Mouse (Mus musculus) c-Kit-negative CD71-positive TER-119-positive erythroid progenitor cells, embryonic 14.5 days (primary cell): ENCODE results near the gene Sbpl.

Experiments used
- DNase-seq: peaks from one replicate; pipeline ENCODE4 v3.0.0-alpha.2; 2013; ENCODE audit warnings: low read depth, low spot score

Sbpl gene

DNA sequence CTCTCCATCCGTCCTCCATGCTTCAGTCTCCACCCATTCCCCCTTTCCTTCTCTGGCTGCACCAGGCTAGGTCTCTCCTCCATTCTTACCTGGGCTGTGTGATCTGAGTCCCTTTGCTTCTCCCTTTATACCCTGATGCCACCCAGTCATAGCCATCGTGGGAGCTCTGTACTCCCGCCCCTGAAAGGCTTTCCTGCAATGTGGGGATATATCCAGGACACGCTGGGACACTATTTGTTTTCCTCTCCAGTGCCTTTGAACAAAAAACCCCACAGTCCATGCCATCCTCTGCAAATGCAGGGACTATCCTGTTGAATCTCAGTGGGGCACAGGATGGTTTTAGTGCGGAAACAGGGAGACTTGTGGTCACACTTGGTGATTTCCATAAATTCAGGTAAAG is at the start of gene Sbpl:
Gene Sbpl, minus strand, starts transcription at position 101 of the 400 bp plus-strand sequence.
- DNase-seq, result no peak

DNA sequence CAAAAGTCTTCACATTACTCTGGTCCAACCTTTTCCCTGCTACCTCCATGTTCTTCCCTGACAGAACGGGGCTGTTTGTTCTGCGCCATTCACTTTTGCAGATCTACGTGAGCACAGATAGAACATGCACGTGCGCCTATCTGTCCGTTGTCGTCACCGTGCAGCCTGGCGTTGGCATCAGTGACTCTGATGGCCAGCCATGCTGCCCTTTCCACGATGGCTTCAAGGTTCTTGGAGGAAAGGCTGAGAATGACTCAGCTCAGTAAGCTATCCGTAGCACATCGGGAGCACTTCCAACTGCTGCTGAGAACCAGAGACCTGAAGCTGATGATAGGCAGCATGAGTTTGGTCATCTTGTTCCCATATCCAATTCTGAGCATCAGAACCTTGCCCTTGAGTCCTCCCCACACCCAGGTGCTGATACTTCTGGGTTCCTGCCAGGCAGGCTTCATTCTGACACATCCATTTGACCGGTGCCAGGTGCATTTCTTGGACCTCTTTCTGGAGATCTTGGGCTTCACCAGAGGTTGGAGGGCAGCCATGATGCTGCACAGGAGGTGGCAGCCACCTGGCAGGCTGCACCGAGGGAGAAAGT is 49.1 kb upstream of the Sbpl start:
- DNase-seq, result no peak

DNA sequence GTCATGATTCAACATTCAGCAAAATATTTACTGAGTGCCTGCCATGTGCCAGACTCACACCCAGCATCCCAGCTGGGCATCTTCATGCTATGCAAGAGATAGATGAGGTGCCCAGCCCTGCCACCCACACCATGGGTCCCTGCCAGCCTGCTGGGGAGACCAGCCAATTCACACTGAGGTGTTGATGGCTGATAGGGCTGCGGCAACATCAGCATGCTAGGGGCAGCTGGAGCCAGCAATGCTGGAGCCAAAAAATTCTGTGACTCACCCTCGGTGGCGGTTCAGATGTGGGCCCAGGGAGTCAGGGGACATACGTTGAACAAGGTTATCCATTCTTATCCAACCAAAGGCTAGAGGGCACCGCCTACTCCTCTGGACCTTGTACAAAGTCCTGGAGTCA is 45.3 kb upstream of the Sbpl start:
- no peak for DNase-seq

DNA sequence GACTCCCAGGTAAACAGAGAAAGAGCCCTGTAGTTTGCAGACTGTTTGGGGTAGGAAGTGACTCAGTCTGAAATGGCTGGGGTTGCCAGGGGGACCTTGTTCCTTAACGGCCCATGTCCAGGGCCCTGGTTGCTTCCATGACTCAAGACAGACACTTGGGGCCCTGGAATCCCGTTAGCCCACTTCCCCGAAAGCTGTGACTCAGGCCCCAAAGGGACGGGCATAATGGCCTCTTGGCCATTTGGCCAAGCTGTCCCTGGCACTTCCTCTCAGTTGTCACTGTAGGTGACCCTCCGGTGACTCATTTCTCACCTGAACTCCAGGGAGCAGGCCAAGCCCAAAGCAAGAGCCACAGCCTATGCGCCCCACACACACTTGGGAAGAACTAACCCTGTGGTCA is 43.3 kb upstream of the Sbpl start:
- no peak for DNase-seq

DNA sequence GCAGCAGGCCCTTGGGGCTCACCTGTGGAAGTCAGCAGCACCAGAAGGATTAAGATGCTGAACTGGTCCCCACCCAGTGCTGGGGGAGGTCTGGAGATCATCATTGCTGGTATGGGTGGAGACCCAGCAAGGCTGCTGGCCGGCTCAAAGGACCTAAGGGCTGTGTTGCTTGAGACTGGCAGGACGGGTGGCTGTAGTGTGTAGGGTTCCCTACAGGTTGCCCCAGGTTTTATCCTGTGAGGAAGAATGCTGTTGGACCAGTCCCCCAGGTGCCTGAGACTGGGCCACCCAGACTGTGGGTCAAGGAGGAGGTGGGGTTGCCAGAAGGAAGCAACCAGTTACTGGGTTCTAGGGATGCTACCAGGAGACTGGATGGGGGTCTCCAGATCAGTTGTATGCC is 42.8 kb upstream of the Sbpl start, which contains the start of gene Prss22:
Gene Prss22, minus strand, starts transcription at position 200 of the 400 bp plus-strand sequence.
- DNase-seq, result no peak

DNA sequence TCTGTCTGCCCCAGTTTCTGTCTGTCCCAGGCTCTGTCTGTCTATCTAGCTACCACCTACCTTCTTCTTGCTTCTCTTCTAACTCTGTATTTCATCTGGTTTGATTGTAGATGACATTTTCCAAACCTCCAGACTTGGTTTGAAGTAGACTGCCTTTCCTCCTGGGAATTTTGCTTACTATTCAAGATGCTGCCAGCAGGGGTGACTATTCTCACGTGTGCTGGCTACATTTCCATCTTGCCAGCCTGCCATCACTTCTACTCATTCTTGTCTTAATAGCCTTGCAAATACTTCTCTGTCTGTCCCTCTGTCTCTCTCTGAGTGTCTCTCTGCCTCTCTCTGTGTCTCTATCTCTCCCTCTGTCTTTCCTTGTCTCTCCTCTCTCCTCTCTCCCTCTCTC is 40.3 kb upstream of the Sbpl start:
- no peak for DNase-seq

DNA sequence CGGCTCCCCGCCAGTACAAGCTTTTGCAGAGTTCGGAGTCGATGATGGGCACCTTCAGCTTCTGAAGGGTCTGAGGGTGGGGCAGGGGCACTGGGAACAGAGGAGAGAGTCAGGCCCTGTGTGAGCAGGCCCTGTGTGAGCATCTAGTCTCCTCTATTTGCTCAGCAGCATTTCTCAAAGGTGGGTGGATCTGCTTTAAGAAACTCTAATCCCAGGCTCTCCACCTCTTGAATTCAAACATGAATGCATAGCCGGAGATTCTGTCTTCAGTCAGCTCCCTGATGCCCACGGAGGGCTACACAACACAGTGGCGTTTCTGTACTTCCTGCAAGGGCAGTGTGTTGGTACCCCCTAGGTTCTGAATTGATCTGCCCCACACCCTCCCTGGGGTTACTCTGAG is 39.6 kb upstream of the Sbpl start:
- no peak for DNase-seq

DNA sequence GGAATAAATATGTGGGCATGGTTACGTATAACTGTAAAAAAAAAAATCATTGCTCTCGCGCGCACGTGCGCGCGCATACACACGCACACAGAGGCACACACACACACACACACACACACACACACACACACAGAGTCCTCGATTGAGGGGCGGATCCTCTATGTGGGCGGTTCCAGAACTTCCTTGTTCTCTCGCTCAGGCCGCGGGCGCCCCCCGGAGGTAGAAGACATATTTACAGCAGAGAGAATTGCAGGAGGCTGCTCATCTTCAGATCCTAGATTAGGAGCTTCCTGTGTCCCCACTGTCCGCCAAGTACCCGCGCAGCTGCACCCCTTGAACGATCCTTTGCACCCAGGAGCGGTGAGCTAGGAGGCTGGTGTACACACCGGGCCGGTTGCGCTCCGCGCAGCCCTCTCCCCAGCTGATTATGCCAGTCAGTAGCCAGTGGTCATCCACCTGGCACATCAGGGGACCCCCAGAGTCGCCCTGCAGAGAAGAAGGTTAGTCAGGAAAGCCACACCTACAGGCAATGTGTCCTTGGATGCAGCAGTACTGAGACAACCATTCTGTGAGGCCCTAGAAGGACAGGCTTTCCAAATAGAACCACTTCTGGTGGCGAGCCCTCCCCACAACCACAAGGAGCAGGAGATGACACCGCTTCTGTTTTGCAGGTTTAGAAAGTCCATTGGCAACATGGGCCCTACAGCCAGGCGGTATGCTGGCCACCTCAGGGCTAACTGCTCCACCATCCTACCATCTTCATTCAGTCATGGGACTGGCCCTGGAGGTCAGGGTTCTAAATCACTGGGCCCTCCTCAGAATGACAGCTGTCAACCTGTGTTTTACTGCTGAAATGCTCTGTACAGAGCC is 38.7 kb upstream of the Sbpl start:
- peak; percentile 30 for DNase-seq

DNA sequence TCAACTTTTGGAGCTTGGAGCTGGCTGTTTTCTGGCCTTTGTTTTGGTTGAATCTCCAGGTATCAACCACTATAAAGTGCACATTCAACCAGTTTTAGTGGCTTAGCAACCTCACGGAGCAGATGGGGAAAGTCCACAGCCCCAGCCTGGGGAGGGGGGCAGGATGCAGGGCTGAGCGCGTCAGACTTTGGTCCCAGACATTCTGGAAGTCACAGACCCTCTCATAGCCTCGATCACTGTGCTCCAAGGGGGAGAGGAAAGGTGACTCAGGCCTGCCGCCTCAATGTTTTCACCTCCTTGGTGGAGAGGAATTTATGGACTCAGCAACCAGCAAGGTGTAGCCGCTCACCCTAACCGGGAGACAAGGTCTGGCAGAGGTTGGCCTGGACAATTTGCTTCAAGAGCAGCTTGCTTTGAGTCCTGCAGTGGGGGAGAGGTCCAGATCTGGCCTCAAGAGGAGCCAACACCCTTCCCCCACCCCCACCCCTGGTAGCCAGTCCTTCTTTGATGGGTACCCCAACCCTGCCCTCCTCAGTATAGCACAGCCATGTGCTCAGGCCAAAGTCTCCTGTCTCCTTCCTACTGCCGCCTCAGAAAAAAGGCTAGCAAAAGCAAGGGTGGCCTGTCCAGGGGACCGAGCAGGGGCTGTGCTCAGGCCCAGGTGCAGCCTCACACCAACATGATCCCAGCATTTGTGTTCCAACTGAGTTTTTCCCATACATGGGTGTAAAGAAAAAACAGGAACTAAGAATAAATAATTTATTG is 37.9 kb upstream of the Sbpl start:
- no peak for DNase-seq

DNA sequence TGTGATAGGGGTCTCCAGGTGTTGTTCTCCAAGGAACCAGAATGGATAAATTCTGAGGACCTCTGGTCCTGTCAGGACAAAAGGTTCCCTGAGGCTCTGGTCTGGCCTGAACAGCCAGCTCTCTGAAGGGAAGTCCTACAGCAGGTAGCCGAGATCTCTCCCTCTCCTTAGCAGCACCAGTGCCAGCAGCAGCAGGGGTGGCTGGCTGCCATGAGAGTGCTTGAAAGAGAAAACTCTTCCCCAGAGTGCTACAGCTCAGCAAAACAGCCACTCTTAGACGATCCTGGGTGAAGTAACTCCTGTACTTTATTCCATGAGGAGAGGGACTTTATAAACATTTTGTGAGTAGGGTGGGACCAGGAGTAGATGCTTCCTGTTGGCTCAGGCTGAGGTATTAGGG is 34.7 kb upstream of the Sbpl start:
- DNase-seq, result no peak

DNA sequence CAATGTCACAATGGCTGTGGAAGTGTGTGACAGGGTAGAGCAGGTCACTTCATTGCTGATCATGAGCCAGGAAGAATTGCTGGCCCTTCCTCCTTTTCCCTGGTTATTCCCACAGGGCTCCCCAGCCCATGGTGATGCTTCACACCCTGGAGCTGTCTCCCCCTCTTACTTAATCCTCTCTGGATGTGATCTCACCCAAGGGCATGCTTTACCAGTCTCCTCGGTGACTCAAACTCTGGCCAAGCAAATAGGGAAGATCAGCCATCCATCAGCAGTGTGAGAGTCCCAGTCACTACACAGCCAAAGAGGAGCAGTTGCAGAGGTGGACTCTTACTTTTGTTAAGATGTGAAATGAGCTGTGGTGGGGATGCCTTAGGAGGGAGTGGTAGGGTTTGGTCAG is 29.9 kb upstream of the Sbpl start:
- DNase-seq, result no peak

DNA sequence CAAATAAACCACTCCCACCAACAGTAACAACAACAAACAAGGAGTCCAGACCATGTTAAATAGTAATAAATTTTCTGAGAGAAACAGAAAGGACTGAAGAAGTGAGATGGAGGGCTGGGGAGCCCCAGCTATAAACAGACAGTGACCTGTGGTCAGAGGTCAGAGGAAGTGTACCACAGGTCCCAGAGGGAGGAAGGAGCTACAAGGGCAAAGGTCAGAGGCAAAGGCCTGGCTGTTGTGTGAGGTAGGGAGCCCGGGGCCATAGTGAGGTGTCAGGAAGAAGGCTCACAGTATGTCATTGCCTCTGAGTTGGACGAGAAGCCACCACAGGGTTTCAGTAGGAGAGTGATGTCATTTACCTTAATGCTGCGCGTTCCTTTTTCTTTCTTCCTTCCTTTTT is 27.8 kb upstream of the Sbpl start:
- no peak for DNase-seq

DNA sequence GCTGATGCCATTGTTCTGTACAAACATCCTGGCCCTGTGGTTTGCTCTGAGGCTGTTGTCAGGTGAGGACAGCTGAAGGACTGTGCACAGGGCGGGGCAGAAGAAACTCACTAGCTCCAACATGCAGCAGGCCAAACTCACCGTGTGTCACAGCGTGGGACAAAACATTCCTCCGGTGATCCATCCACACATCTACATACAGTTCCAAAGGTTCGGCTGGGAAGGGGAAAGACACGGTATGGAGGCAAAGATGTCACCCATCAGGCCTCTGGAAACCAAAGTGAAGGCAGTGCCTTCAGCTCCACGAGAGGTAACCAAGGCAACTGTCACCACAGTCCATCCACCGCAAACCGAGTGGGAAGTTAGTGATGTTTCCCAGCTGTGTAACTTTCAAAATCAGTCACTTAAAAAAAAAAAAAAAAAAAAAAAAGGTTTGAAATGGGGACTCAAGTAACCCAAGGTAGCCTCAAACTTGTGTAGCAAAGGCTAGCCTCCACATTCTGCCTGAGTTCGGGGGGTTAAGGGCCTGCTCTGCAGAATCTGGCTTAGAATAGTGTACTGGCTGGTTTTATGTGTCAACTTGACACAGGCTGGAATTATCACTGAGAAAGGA is 25.3 kb upstream of the Sbpl start, which contains the start of gene Prss30:
Gene Prss30, minus strand, starts transcription at position 270 of the 613 bp plus-strand sequence.
- no peak for DNase-seq

DNA sequence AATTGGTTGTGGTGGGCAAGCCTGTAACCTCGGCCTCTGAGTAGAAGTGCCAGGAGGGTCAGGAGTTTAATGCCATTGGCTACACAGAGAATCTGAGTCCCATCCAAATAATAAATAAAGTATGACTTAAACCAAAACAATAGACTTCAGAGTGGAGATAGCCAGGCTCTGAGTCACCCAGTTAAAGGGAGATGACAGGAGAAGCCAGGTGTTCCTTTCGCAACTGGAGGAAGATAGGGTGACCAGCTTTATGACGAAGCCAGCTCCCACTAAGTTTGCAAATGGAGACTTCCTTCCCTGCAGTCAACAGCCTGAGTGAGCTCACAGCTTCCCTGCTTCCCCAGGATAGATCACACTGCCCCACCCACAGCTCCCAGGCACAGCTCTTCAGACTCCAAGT is 24.4 kb upstream of the Sbpl start:
- DNase-seq, result no peak

DNA sequence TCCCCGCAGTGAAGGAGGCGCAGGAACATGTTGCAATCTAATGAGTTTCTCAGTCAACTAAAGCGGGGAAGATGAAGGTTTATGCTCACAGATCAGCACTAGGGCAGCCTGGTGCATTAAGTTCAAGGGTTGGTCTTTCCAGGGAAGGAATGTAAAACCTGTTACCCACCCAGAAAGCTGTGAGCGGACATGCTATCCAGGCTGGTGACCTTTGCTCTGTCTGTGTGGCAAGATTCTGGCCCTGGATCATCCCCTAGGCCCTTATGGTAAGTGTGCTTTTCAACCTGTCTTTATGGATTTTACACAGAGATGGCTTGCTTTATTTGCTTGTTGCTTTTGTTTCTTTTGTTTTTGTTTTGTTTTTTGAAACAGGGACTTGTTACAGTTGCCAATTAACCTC is 21.6 kb upstream of the Sbpl start:
- no peak for DNase-seq

DNA sequence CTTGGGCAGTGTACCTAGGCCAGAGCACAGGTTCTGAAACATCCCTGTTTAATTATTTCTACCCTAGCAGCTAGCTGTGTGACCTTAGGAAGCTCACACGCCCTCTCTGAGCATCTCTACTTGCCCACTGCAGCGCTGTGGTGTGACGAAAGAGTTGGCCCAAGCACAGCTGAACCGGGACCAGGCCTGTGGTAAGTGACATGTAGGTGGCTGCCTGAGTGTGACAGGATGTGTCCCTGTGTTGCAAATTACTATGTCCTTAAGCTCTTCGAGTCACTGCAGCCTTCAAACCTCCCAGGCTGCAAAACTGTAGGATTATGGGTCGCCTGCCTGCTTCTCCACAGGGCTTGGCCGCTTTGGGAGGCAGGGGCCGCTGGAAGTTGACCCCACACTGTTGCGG is 16.2 kb upstream of the Sbpl start:
- no peak for DNase-seq

DNA sequence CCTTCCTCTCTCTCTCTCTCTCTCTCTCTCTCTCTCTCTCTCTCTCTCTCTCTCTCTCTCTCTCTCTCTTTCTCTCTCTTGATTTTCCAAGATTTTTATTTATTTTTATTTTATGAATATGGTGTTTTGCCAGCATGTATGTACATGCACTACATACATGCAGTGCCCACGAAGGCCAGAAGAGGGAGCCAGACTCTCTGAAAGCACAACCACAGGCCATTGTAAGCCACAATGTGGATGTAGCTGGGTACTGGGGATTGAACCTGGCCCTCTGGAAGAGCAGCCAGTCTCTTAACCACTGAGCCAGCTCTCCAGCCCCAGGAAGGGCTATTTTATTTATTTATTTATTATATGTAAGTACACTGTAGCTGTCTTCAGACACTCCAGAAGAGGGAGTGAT is 14.2 kb upstream of the Sbpl start:
- DNase-seq, result peak; percentile 42

DNA sequence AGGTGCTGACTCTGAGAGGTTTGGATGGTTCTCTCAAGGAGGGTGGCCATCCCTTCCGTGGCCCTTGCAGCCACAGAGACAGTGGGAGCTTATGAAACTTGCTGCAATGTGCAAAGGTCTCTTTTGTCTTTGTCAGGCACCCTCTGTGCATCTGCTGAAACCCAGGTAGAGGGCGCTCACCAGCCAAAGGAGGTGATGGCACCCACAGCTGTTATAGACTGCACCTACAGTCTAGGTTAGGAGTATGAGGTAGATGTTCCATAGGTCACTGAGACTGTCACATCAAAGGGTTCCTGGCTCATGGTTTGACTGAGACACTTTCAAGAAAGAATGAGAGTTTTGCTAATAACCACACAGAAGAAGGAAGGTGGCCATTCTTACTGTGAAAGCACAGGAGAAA is 13.7 kb upstream of the Sbpl start:
- no peak for DNase-seq

DNA sequence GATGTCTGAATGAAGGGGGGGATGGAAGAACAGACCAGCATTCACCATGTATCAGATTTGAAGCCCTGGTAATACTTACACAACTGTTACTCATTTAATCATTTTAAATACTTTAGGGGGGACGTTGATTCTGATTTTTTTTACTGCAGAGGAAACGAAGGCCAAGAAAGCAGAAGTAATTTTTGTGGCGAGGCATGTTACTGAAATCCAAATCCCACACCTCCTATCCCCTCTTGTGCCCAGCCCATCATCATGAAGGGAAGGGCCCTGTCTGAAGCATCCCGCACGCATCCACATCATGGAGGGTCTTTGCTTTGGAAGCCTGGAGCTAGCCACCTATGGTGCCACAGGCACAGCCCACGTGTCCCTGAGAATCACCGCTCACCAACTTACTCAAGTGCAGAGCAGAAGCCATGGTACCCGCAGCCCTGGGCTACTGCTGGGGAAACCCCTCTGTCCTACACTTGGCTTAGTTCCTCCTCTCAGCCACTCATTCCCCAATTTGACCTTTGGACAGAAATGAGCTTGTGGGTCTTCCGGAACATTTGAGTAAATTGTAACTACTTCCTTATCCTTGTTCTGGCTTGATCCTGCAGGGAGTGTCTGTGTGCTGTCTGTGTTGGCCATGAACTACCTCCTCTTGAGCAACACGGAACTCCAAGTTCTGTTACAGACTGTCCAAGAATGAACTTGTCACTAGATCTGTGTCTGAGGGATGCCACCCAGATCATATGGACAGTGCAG is 11.8 kb upstream of the Sbpl start:
- DNase-seq, result no peak

DNA sequence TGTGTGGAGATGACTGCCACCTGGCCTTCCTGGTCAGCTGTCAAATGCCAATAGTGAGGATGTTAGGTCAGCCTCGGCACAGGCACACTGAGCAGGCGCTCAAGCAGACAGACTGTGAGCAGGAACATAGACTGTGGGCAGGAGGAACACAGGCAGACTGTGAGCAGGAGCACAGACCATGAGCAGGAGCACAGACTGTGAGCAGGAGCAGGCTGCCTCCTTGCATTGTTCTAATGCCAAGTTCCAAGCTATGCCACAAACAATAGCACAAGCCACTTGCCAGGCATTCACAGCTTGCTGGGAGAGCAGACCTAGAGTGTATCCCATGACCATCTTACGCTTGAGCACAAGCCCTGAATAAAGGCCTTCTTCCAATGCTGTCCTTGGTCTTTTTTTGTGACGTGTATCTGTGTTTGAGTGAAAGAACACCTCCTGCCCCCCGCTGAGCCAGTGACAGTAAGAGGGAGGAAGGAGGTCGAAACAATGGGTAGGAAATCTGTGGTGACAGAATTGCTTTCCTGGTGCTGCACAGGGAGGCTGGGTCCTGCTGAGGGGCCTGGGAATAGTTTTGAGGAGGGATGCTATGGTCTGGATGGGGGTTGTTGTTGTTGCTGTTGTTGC is 10.8 kb upstream of the Sbpl start:
- no peak for DNase-seq

DNA sequence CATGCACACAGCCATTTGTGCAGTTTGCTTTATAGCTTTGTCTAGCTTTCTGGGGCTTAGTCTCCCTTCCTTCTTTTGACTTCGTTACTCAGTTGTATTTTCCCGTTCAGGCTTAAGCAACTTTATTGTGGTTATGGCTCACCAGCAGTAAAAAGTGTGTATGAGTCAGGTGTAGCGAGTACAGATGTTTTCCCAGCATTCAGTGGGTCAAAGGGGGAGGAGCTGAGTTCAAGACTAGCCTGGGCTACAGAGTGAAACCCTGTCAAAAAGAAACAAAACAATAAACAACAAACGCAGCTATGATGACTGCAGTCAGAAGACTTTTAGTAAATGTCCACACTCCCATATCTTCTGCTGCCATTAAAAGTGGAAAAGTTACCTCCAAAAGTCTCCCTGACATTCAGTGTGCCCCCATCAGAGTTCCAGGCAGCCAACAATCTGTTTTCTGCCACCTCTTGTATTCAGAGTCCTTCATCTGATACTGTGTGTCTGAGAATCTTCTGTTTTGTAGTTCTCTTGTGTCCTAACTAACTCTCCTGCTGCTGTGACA is 6.6 kb upstream of the Sbpl start:
- no peak for DNase-seq
